ENCODE assay signal across 18 mouse cellular contexts in the genomic region with DNA sequence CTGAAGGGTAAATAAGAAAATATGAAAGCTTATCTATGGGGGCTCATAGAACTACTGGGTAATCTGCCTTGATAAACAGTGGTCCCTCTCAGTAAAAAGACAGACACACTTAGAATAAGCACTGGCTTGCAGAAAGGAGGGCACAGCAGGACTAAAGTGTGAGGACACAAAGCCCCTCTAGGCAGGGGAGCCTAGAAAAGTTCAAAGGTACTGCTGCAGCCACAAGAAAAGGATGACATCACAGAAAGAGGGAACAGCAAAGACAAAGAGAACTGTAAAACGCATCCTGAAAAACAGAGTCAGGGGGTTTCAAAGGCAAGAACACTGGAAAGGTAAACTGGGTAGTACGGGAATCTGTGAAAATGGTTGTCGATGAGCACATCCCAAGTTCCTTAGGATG. TPM values are rescaled to one million over a fixed set of nuclear protein-coding genes. Genes with fewer than 3 reads are reported as not detected.
DNase-seq lines count a peak whose midpoint lies in the region; ATAC-seq and TF ChIP-seq lines count a peak whose summit lies in the region.
"Had no signal": no experiment of that assay in that cellular context is flagged by ENCODE, and none has a peak within 500 bp of the region (broad histone marks: within the 10 kb centered on the region; RNA-seq: fewer than 3 reads in every experiment).

No protein-coding gene starts in this region.

- no peak for TF ChIP-seq EP300 in heart, postnatal 0 days (IDR thresholded peaks at IDR 0.05; ENCODE audit: low read depth)

- peak overlapping the region; percentile 99 for H3K4me3 ChIP-seq in gastrocnemius, adult 2 months
- H3K4me3 ChIP-seq in heart, postnatal 0 days (ENCODE audit: low read depth, low read length): 0 out of 2 replicates have a peak overlapping the region, but pooled peaks have one; percentile 77
- no peak overlapping the region for H3K4me3 ChIP-seq in midbrain, embryonic 11.5 days (ENCODE audit: low read depth, low read length)
- no peak overlapping the region for H3K4me3 ChIP-seq in midbrain, postnatal 0 days (ENCODE audit: low read depth, low read length)
- no peak overlapping the region for H3K4me3 ChIP-seq in forebrain, embryonic 14.5 days (ENCODE audit: low read depth, low read length)
- H3K4me3 ChIP-seq: embryonic facial prominence, embryonic 12.5 days; limb, embryonic 10.5 days had no signal

- no peak for TF ChIP-seq CTCF in gastrocnemius, adult 2 months (IDR thresholded peaks at IDR 0.05)
- no peak for TF ChIP-seq CTCF in heart, postnatal 0 days (IDR thresholded peaks at IDR 0.05; ENCODE audit: low read depth)
- no peak for TF ChIP-seq CTCF in midbrain, postnatal 0 days (IDR thresholded peaks at IDR 0.05)

- ATAC-seq in heart, postnatal 0 days (ENCODE audit: insufficient read depth, low read depth): no peak
- no peak for ATAC-seq in midbrain, embryonic 11.5 days (ENCODE audit: low FRiP score)
- no peak for ATAC-seq in midbrain, postnatal 0 days (ENCODE audit: low FRiP score)
- no peak for ATAC-seq in forebrain, embryonic 14.5 days
- ATAC-seq: CD4-positive, CD25-positive, alpha-beta regulatory T cell, adult 4 months had no signal

- peak overlapping the region; percentile 99 for H3K27ac ChIP-seq in gastrocnemius, adult 2 months
- H3K27ac ChIP-seq in heart, postnatal 0 days (ENCODE audit: low read depth): no peak overlapping the region
- H3K27ac ChIP-seq in midbrain, embryonic 11.5 days (ENCODE audit: low read depth, low read length): no peak overlapping the region
- H3K27ac ChIP-seq in midbrain, postnatal 0 days (ENCODE audit: low read depth, low read length): no peak overlapping the region
- no peak overlapping the region for H3K27ac ChIP-seq in forebrain, embryonic 14.5 days (ENCODE audit: low read depth, low read length)
- H3K27ac ChIP-seq: embryonic facial prominence, embryonic 12.5 days; limb, embryonic 10.5 days had no signal

- no peaks in the 10 kb centered on the region for H3K27me3 ChIP-seq in heart, postnatal 0 days (ENCODE audit: control insufficient read depth, insufficient read depth, low read length)
- no peaks in the 10 kb centered on the region for H3K27me3 ChIP-seq in midbrain, embryonic 11.5 days (ENCODE audit: control insufficient read depth, insufficient read depth, low read length)
- no peaks in the 10 kb centered on the region for H3K27me3 ChIP-seq in midbrain, postnatal 0 days (ENCODE audit: insufficient read depth, low read length)
- H3K27me3 ChIP-seq in forebrain, embryonic 14.5 days (replicated peaks; ENCODE audit: control insufficient read depth, insufficient read depth, low read length): no peaks in the 10 kb centered on the region
- H3K27me3 ChIP-seq: embryonic facial prominence, embryonic 12.5 days had no signal

- 54% methylated on average over 3 of the region's 3 CpGs for WGBS in heart, postnatal 0 days
- 45% methylated on average over 3 of the region's 3 CpGs for WGBS in midbrain, embryonic 11.5 days
- WGBS in midbrain, postnatal 0 days: 42% methylated on average over 3 of the region's 3 CpGs
- WGBS in forebrain, embryonic 14.5 days: 40% methylated on average over 3 of the region's 3 CpGs

- peak overlapping the region; percentile 38; the same call in 1 of the 2 replicates for H3K9ac ChIP-seq in heart, postnatal 0 days (replicated peaks; ENCODE audit: low read depth, low read length)
- H3K9ac ChIP-seq in midbrain, embryonic 11.5 days (ENCODE audit: low read length): no peak overlapping the region
- H3K9ac ChIP-seq in midbrain, postnatal 0 days (replicated peaks; ENCODE audit: low read length, poor library complexity, severe bottlenecking): no peak overlapping the region
- no peak overlapping the region for H3K9ac ChIP-seq in forebrain, embryonic 14.5 days (ENCODE audit: low read length)
- H3K9ac ChIP-seq: embryonic facial prominence, embryonic 12.5 days had no signal

- H3K9me3 ChIP-seq in heart, postnatal 0 days (replicated peaks; ENCODE audit: control insufficient read depth, low read length): no peaks in the 10 kb centered on the region
- H3K9me3 ChIP-seq in midbrain, embryonic 11.5 days (ENCODE audit: control insufficient read depth, low read length): no peaks in the 10 kb centered on the region
- no peaks in the 10 kb centered on the region for H3K9me3 ChIP-seq in midbrain, postnatal 0 days (ENCODE audit: low read length)
- no peaks in the 10 kb centered on the region for H3K9me3 ChIP-seq in forebrain, embryonic 14.5 days (replicated peaks; ENCODE audit: control insufficient read depth, low read length)
- H3K9me3 ChIP-seq: embryonic facial prominence, embryonic 12.5 days; G1E; limb, embryonic 10.5 days had no signal

- H3K4me2 ChIP-seq in heart, postnatal 0 days (ENCODE audit: low read depth, low read length): peak overlapping the region; percentile 68
- H3K4me2 ChIP-seq in midbrain, embryonic 11.5 days: no peak overlapping the region
- H3K4me2 ChIP-seq in midbrain, postnatal 0 days (ENCODE audit: low read depth, low read length, poor library complexity, severe bottlenecking): no peak overlapping the region; the same call in 1 of the 2 replicates
- H3K4me2 ChIP-seq in forebrain, embryonic 14.5 days (ENCODE audit: low read length): no peak overlapping the region
- H3K4me2 ChIP-seq: embryonic facial prominence, embryonic 12.5 days had no signal

- no peaks in the 10 kb centered on the region for H3K36me3 ChIP-seq in heart, postnatal 0 days (replicated peaks; ENCODE audit: control insufficient read depth, insufficient read depth, low read length)
- H3K36me3 ChIP-seq in midbrain, embryonic 11.5 days (ENCODE audit: control insufficient read depth, insufficient read depth, low read length): no peaks in the 10 kb centered on the region
- H3K36me3 ChIP-seq in midbrain, postnatal 0 days (ENCODE audit: insufficient read depth, low read length): no peaks in the 10 kb centered on the region
- H3K36me3 ChIP-seq in forebrain, embryonic 14.5 days (ENCODE audit: control insufficient read depth, insufficient read depth, low read length): no peaks in the 10 kb centered on the region
- H3K36me3 ChIP-seq: embryonic facial prominence, embryonic 12.5 days; limb, embryonic 10.5 days had no signal

- intact Hi-C loops in gastrocnemius, adult 2 months (cut with DNase I): loop anchor here (5.0 kb wide), 1 partner anchor 104 kb away; no protein-coding TSS in a partner anchor
- intact Hi-C loops in heart, postnatal 14 days (cut with DNase I): no loop called here

- no peak for DNase-seq in gastrocnemius, adult 2 months
- DNase-seq in gastrocnemius, postnatal 4 days (ENCODE audit: low spot score in 2 of 2): no peak
- no peak for DNase-seq in heart, postnatal 0 days (ENCODE audit: low spot score)
- no peak for DNase-seq in heart, postnatal 14 days
- peak; percentile 73 for DNase-seq in midbrain, embryonic 11.5 days (ENCODE audit: low spot score, missing footprints)
- DNase-seq in midbrain, postnatal 0 days (ENCODE audit: low spot score): no peak
- peak; percentile 59 for DNase-seq in thymus, postnatal 0 days (ENCODE audit: low spot score)
- no peak for DNase-seq in forebrain, embryonic 14.5 days (ENCODE audit: low spot score)
- DNase-seq: adrenal gland, postnatal 36 days; cerebellum, adult 9-10 months; gastrocnemius, postnatal 10 days; kidney, adult 11 months; kidney, postnatal 14 days; right cerebral cortex, postnatal 14 days had no signal

- H3K4me1 ChIP-seq in heart, postnatal 0 days (ENCODE audit: control insufficient read depth, insufficient read depth): peaks cover 7% of the 10 kb centered on the region; the same call in 1 of the 2 replicates
- H3K4me1 ChIP-seq in midbrain, embryonic 11.5 days (ENCODE audit: control insufficient read depth, insufficient read depth, low read length): no peaks in the 10 kb centered on the region
- H3K4me1 ChIP-seq in midbrain, postnatal 0 days (ENCODE audit: insufficient read depth, low read length): no peaks in the 10 kb centered on the region
- H3K4me1 ChIP-seq in forebrain, embryonic 14.5 days (ENCODE audit: control insufficient read depth, insufficient read depth, low read length): peaks cover 3% of the 10 kb centered on the region; the same call in 1 of the 2 replicates

RNA-seq across cellular contexts. Expression of a gene that starts 2.3 kb away (rescaled TPM):
- total RNA-seq in gastrocnemius, adult 2 months (2021): 100 to 1,000 TPM; 103 to 105 TPM
- 100 to 1,000 TPM; 210 to 241 TPM for total RNA-seq in gastrocnemius, postnatal 4 days (2021)
- 324 and 440 TPM in 2 replicates for total RNA-seq in heart, postnatal 0 days (2014; rRNA removed; ENCODE audit: low replicate concordance)
- 430 and 451 TPM in 2 replicates for polyA plus RNA-seq in heart, postnatal 0 days (2015; fragmentation: Nextera tagmentation; extraction: Ambion mirVana)
- 100 to 1,000 TPM; 186 to 206 TPM for total RNA-seq in heart, postnatal 14 days (2021)
- polyA plus RNA-seq in midbrain, embryonic 11.5 days (2014; fragmentation: Nextera tagmentation; extraction: Ambion mirVana): 43.9 and 46.3 TPM in 2 replicates
- 51.2 and 66.4 TPM in 2 replicates for total RNA-seq in midbrain, postnatal 0 days (2014; rRNA removed)
- polyA plus RNA-seq in midbrain, postnatal 0 days (2015; fragmentation: Nextera tagmentation; extraction: Ambion mirVana): 81.5 and 83.4 TPM in 2 replicates
- polyA plus RNA-seq in thymus, postnatal 0 days (2015; fragmentation: Nextera tagmentation; extraction: Ambion mirVana): 45.0 and 49.2 TPM in 2 replicates
- polyA plus RNA-seq in forebrain, embryonic 14.5 days (2014; fragmentation: Nextera tagmentation; extraction: Ambion mirVana): 69.4 and 69.7 TPM in 2 replicates
- polyA plus RNA-seq: CD4-positive, CD25-positive, alpha-beta regulatory T cell, adult 4 months had no signal

RNA-seq across cellular contexts. Expression of a gene that starts 20.3 kb away (rescaled TPM):
- 10 to 100 TPM; 19.9 to 25.2 TPM for total RNA-seq in gastrocnemius, adult 2 months (2021)
- total RNA-seq in gastrocnemius, postnatal 4 days (2021): 10 to 100 TPM; 54.4 to 65.3 TPM
- total RNA-seq in heart, postnatal 0 days (2014; rRNA removed; ENCODE audit: low replicate concordance): 27.7 and 42.7 TPM in 2 replicates
- 29.9 and 30.7 TPM in 2 replicates for polyA plus RNA-seq in heart, postnatal 0 days (2015; fragmentation: Nextera tagmentation; extraction: Ambion mirVana)
- total RNA-seq in heart, postnatal 14 days (2021): 10 to 100 TPM; 29.5 to 30.9 TPM
- 103 and 109 TPM in 2 replicates for polyA plus RNA-seq in midbrain, embryonic 11.5 days (2014; fragmentation: Nextera tagmentation; extraction: Ambion mirVana)
- total RNA-seq in midbrain, postnatal 0 days (2014; rRNA removed): 93.8 and 106 TPM in 2 replicates
- 104 and 105 TPM in 2 replicates for polyA plus RNA-seq in midbrain, postnatal 0 days (2015; fragmentation: Nextera tagmentation; extraction: Ambion mirVana)
- polyA plus RNA-seq in thymus, postnatal 0 days (2015; fragmentation: Nextera tagmentation; extraction: Ambion mirVana): 39.2 and 41.4 TPM in 2 replicates
- polyA plus RNA-seq in forebrain, embryonic 14.5 days (2014; fragmentation: Nextera tagmentation; extraction: Ambion mirVana): 128 and 139 TPM in 2 replicates

Comparison
In these comparisons a context has a peak if more than half of its experiments do, and no peak if none do; other contexts are left out.
1. DNase-seq: peak in midbrain, embryonic 11.5 days (single experiment) and thymus, postnatal 0 days (single experiment); none in gastrocnemius, adult 2 months (single experiment), gastrocnemius, postnatal 4 days (0 of 2), heart, postnatal 0 days (single experiment), heart, postnatal 14 days (0 of 2), midbrain, postnatal 0 days (single experiment) and forebrain, embryonic 14.5 days (single experiment).
2. H3K4me3 ChIP-seq: peak in gastrocnemius, adult 2 months (single experiment) and heart, postnatal 0 days (single experiment); none in midbrain, embryonic 11.5 days (single experiment), midbrain, postnatal 0 days (single experiment) and forebrain, embryonic 14.5 days (single experiment).